Mouse (Mus musculus) lung, postnatal 0 days (tissue): ENCODE results near the gene Kpnb1.

Experiments used
- CTCF ChIP-seq: IDR thresholded peaks from 2 replicates; pipeline ENCODE4 v1.5.1; 2016; ENCODE audit warnings: antibody characterized with exemption, mild to moderate bottlenecking
- EP300 ChIP-seq: IDR thresholded peaks from 2 replicates; pipeline ENCODE4 v1.6.1; 2016; ENCODE audit warnings: antibody characterized with exemption, mild to moderate bottlenecking, control low read depth

- no peak for TF ChIP-seq CTCF
- no peak for TF ChIP-seq EP300
Measured at GRCm38 (mm10) chr11:97145320-97145719, 42.4 kb downstream of the Kpnb1 start.
